Mouse (Mus musculus): Measurements from ENCODE around the gene Olfr16.

Gene Olfr16

GRCm38 (mm10) chr1:172950160-172950559, at the start of gene Olfr16:
Gene Olfr16 (plus strand): TSS chr1:172950409.
- DNase-seq (ENCODE audit: low spot score in 2 of 2) = no peak

GRCm38 (mm10) chr1:172903313-172903712, 46.9 kb upstream of the Olfr16 start:
- no peak for DNase-seq (ENCODE audit: low spot score in 2 of 2)

GRCm38 (mm10) chr1:172917115-172917514, 33.1 kb upstream of the Olfr16 start:
- no peak for DNase-seq (ENCODE audit: low spot score in 2 of 2)

GRCm38 (mm10) chr1:172918450-172918849, 31.8 kb upstream of the Olfr16 start:
- DNase-seq (ENCODE audit: low spot score in 2 of 2) = peak in 1 of 2 experiments; percentile 4

GRCm38 (mm10) chr1:172932197-172932596, 18.0 kb upstream of the Olfr16 start:
- no peak for DNase-seq (ENCODE audit: low spot score in 2 of 2)

GRCm38 (mm10) chr1:172951171-172951720, 1.0 kb downstream of the Olfr16 start:
- no peak for DNase-seq (ENCODE audit: low spot score in 2 of 2)

- no peak for DNase-seq (ENCODE audit: low spot score in 2 of 2)
Measured at GRCm38 (mm10) chr1:172955376-172955775, 5.2 kb downstream of the Olfr16 start.

- DNase-seq (ENCODE audit: low spot score in 2 of 2) = peak; percentile 16 to 44
Measured at GRCm38 (mm10) chr1:172960452-172960851, 10.2 kb downstream of the Olfr16 start.

GRCm38 (mm10) chr1:172989794-172990634, 39.8 kb downstream of the Olfr16 start:
- no peak for DNase-seq (ENCODE audit: low spot score in 2 of 2)

GRCm38 (mm10) chr1:172990635-172991009, 40.4 kb downstream of the Olfr16 start:
- no peak for DNase-seq (ENCODE audit: low spot score in 2 of 2)

Data from frontal cortex, postnatal 36 days (tissue).